Mouse (Mus musculus) adrenal gland, adult 10 weeks (tissue): ENCODE measurements around the gene Triml2. TPM values are rescaled to one million over a fixed set of nuclear protein-coding genes. Genes with fewer than 3 reads are reported as not detected.

ENCODE experiments used
- polyA plus RNA-seq: library from polyadenylated mRNA; stranded (reverse); fragments of 350-450 nt; fragmentation: Illumina TruSeq; extraction: RNeasy Lipid Tissue Mini Kit (QIAGEN cat#74804); gene quantifications from one replicate; pipeline ENCODE4 v1.2.3, GENCODE M21; 2014; ENCODE audit warnings: low read depth, low replicate concordance

The Triml2 gene
- not detected for polyA plus RNA-seq

GRCm38 (mm10) chr8:43180054-43180690, at the start of gene Triml2:
Gene Triml2 (plus strand): TSS chr8:43180541.

DNA sequence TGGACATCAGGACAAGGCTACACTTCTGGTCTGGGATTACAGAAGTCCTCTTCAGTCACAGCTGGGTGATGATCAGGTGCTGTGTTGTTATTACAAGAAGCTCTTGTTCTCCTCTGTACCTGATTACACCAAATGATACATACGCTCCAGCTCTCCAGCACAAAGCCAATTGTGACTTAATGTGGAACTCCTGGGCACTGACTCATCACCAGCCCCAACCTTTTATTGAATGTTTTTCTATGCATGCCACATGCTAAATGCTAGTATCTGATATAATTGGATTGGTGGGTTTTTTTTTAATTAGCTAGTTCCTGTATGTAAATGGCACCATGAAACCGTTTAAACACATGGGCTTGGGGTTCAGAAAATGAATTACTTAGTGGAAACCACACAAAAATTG, 39.0 kb upstream of the Triml2 start, which contains the start of gene Triml1:
Triml1 (minus strand) TSS at position 101 of the 400 bp plus-strand sequence.

Other genes starting within 250 kb of the Triml2 start
- not detected for gene Triml1, start 39.1 kb upstream of the Triml2 start, polyA plus RNA-seq
- gene Zfp42, start 126.4 kb downstream of the Triml2 start, polyA plus RNA-seq: not detected